In genomic region chr19:60860868-60861700, GRCm38 (mm10) we compare ENCODE assay signal across 8 mouse cellular contexts. TPM values are rescaled to one million over a fixed set of nuclear protein-coding genes. Genes with fewer than 3 reads are reported as not detected.
A peak's percentile ranks its signal among the peaks of the same experiment; 100 is the strongest.
DNase-seq lines count a peak whose midpoint lies in the region; ATAC-seq and TF ChIP-seq lines count a peak whose summit lies in the region.

Gene Sfxn4, minus strand, starts transcription at chr19:60861479.

- TF ChIP-seq EP300 in liver, embryonic 14.5 days (IDR thresholded peaks at IDR 0.05; ENCODE audit: low read depth), result peak; percentile 16; the same call in 1 of the 2 replicates
- TF ChIP-seq EP300 in stomach, postnatal 0 days (optimal IDR thresholded peaks at IDR 0.05), result no peak

- no peaks in the 10 kb centered on the region for H3K9me3 ChIP-seq in heart, embryonic 15.5 days (replicated peaks)
- H3K9me3 ChIP-seq in liver, embryonic 14.5 days (ENCODE audit: control insufficient read depth, low read length), result no peaks in the 10 kb centered on the region
- no peaks in the 10 kb centered on the region for H3K9me3 ChIP-seq in neural tube, embryonic 11.5 days (ENCODE audit: control insufficient read depth, low read length)
- no peaks in the 10 kb centered on the region for H3K9me3 ChIP-seq in stomach, postnatal 0 days (ENCODE audit: control insufficient read depth, low read length)

- TF ChIP-seq CTCF in liver, embryonic 14.5 days (IDR thresholded peaks at IDR 0.05; ENCODE audit: low read depth), result no peak
- no peak for TF ChIP-seq CTCF in stomach, postnatal 0 days (IDR thresholded peaks at IDR 0.05; ENCODE audit: low read depth)

- ATAC-seq in CD4-positive, CD25-positive, alpha-beta regulatory T cell, adult 4 months, result peak; percentile 100
- ATAC-seq in heart, embryonic 15.5 days (replicated peaks; ENCODE audit: insufficient number of reproducible peaks, insufficient read depth, low FRiP score, low read depth), result peak; percentile 99
- ATAC-seq in liver, embryonic 14.5 days (ENCODE audit: insufficient read depth), result peak; percentile 97
- ATAC-seq in neural tube, embryonic 11.5 days (ENCODE audit: insufficient read depth, low FRiP score, low TSS enrichment), result peak; percentile 99
- peak; percentile 98 for ATAC-seq in stomach, postnatal 0 days (ENCODE audit: low FRiP score, low TSS enrichment)

- H3K27ac ChIP-seq in heart, embryonic 15.5 days, result peak within 1 kb of the TSS; percentile 75
- H3K27ac ChIP-seq in liver, embryonic 14.5 days, result peak within 1 kb of the TSS; percentile 68
- H3K27ac ChIP-seq in neural tube, embryonic 11.5 days (ENCODE audit: low read depth, low read length), result no peak within 1 kb of the TSS
- H3K27ac ChIP-seq in stomach, postnatal 0 days (replicated peaks), result peak within 1 kb of the TSS; percentile 77

- no peaks in the 10 kb centered on the region for H3K27me3 ChIP-seq in heart, embryonic 15.5 days
- H3K27me3 ChIP-seq in liver, embryonic 14.5 days (ENCODE audit: control insufficient read depth, insufficient read depth, low read length), result no peaks in the 10 kb centered on the region
- no peaks in the 10 kb centered on the region for H3K27me3 ChIP-seq in neural tube, embryonic 11.5 days (ENCODE audit: control insufficient read depth, insufficient read depth, low read length)
- H3K27me3 ChIP-seq in stomach, postnatal 0 days (ENCODE audit: control insufficient read depth, insufficient read depth, low read length), result no peaks in the 10 kb centered on the region

- 4% methylated on average over 30 of the region's 30 CpGs for WGBS in heart, embryonic 15.5 days
- WGBS in liver, embryonic 14.5 days (ENCODE audit: insufficient replicate concordance), result 3% methylated on average over 30 of the region's 30 CpGs
- WGBS in neural tube, embryonic 11.5 days, result 5% methylated on average over 30 of the region's 30 CpGs
- WGBS in stomach, postnatal 0 days, result 2% methylated on average over 30 of the region's 30 CpGs

- peak within 1 kb of the TSS; percentile 72 for H3K4me2 ChIP-seq in heart, embryonic 15.5 days
- peak within 1 kb of the TSS; percentile 87 for H3K4me2 ChIP-seq in liver, embryonic 14.5 days (ENCODE audit: low read depth)
- peak within 1 kb of the TSS; percentile 41 for H3K4me2 ChIP-seq in neural tube, embryonic 11.5 days (ENCODE audit: low read depth)
- H3K4me2 ChIP-seq in stomach, postnatal 0 days (replicated peaks; ENCODE audit: low read depth), result peak within 1 kb of the TSS; percentile 69

- DNase-seq in c-Kit-negative CD71-positive TER-119-positive erythroid progenitor cells, embryonic 14.5 days (ENCODE audit: low read depth, low spot score), result peak; percentile 83
- DNase-seq in fibroblast of lung, adult 2 months (ENCODE audit: low read depth), result peak; percentile 93
- peak; percentile 94 to 96 for DNase-seq in kidney, postnatal 25 days
- DNase-seq in liver, embryonic 14.5 days (ENCODE audit: low read depth in 3 of 3, low spot score in 3 of 3), result peak; percentile 86 to 89 (median 86)
- DNase-seq in neural tube, embryonic 11.5 days (ENCODE audit: low spot score), result peak; percentile 91
- peak; percentile 91 for DNase-seq in stomach, postnatal 0 days (ENCODE audit: low spot score)

- H3K4me3 ChIP-seq in heart, embryonic 15.5 days, result peak within 1 kb of the TSS; percentile 64
- H3K4me3 ChIP-seq in liver, embryonic 14.5 days (ENCODE audit: insufficient read depth in 1 of 2, low read depth in 2 of 2, low read length in 2 of 2), result peak within 1 kb of the TSS; percentile 54 to 70
- H3K4me3 ChIP-seq in neural tube, embryonic 11.5 days (ENCODE audit: low read depth, low read length), result peak within 1 kb of the TSS; percentile 31
- H3K4me3 ChIP-seq in stomach, postnatal 0 days (ENCODE audit: low read depth, low read length), result peak within 1 kb of the TSS; percentile 54

- 0 out of 2 replicates have a peak, but pooled peaks cover 3% of the 10 kb centered on the region for H3K4me1 ChIP-seq in heart, embryonic 15.5 days (replicated peaks)
- H3K4me1 ChIP-seq in liver, embryonic 14.5 days (replicated peaks; ENCODE audit: control insufficient read depth in 2 of 2, insufficient read depth in 2 of 2, low read length in 1 of 2), result peaks cover 2 to 5% of the 10 kb centered on the region in 2 experiments
- H3K4me1 ChIP-seq in neural tube, embryonic 11.5 days (ENCODE audit: control insufficient read depth, insufficient read depth, low read length), result no peaks in the 10 kb centered on the region
- no peaks in the 10 kb centered on the region for H3K4me1 ChIP-seq in stomach, postnatal 0 days (replicated peaks; ENCODE audit: control insufficient read depth, insufficient read depth)

- H3K36me3 ChIP-seq in heart, embryonic 15.5 days, result peaks cover 19% of the 10 kb centered on the region; the same call in 1 of the 2 replicates
- peaks cover 28% of the 10 kb centered on the region for H3K36me3 ChIP-seq in liver, embryonic 14.5 days (replicated peaks; ENCODE audit: control insufficient read depth, insufficient read depth, low read depth)
- H3K36me3 ChIP-seq in neural tube, embryonic 11.5 days (ENCODE audit: control insufficient read depth, insufficient read depth, low read length), result 0 out of 2 replicates have a peak, but pooled peaks cover 3% of the 10 kb centered on the region
- H3K36me3 ChIP-seq in stomach, postnatal 0 days (ENCODE audit: control insufficient read depth, insufficient read depth, low read length), result no peaks in the 10 kb centered on the region

- H3K9ac ChIP-seq in heart, embryonic 15.5 days, result peak within 1 kb of the TSS; percentile 61
- H3K9ac ChIP-seq in liver, embryonic 14.5 days (replicated peaks), result peak within 1 kb of the TSS; percentile 64
- H3K9ac ChIP-seq in neural tube, embryonic 11.5 days (ENCODE audit: low read length), result peak within 1 kb of the TSS; percentile 45
- H3K9ac ChIP-seq in stomach, postnatal 0 days (ENCODE audit: low read length), result peak within 1 kb of the TSS; percentile 56

RNA-seq across cellular contexts. Expression of gene Sfxn4, which starts in this region (rescaled TPM):
- 1 to 10 TPM; 3.9 to 4.6 TPM for polyA plus RNA-seq in CD4-positive, CD25-positive, alpha-beta regulatory T cell, adult 4 months (2017; shearing (Covaris generic))
- polyA plus RNA-seq in heart, embryonic 15.5 days (2015; fragmentation: Nextera tagmentation; extraction: Ambion mirVana), result 6.8 and 7.2 TPM in 2 replicates
- polyA plus RNA-seq in liver, embryonic 14.5 days (2012; rRNA removed), result 0.90 and 0.98 TPM in 2 replicates
- polyA plus RNA-seq in liver, embryonic 14.5 days (2014; fragmentation: Nextera tagmentation; extraction: Ambion mirVana), result 0.94 and 1.2 TPM in 2 replicates
- polyA plus RNA-seq in neural tube, embryonic 11.5 days (2014; fragmentation: Nextera tagmentation; extraction: Ambion mirVana), result 12.9 and 14.4 TPM in 2 replicates
- 2.2 and 2.8 TPM in 2 replicates for polyA plus RNA-seq in stomach, postnatal 0 days (2015; fragmentation: Nextera tagmentation; extraction: Ambion mirVana)
